ENCODE assay signal across 7 mouse cellular contexts in the genomic region with DNA sequence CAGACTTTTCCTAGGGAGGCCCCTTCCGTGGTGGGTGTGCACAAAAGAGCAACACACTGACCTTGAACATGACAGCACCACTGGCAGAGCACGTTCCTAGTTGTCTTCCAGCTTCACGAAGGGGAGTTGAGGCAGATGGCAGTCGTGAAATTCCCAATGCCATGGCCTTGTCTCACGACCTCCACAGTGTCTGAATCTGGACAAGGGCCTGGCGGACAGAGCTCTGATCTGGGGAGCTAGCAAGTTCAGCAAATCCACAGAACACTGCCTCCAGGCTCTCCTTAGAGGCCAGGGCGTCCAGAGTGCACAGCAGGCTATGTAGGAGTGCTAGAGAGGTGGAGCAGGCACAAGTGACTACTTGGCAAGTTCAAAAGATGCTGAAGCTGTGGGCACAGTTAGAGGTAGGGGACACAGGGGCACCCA. TPM values are rescaled to one million over a fixed set of nuclear protein-coding genes. Genes with fewer than 3 reads are reported as not detected.
DNase-seq lines count a peak whose midpoint lies in the region; ATAC-seq and TF ChIP-seq lines count a peak whose summit lies in the region.

No protein-coding gene starts in this region.

- WGBS in embryonic facial prominence, embryonic 13.5 days: 45% methylated on average over 7 of the region's 7 CpGs
- WGBS in liver, embryonic 12.5 days (ENCODE audit: insufficient replicate concordance): 44% methylated on average over 7 of the region's 7 CpGs

- no peak overlapping the region for H3K4me2 ChIP-seq in embryonic facial prominence, embryonic 13.5 days
- H3K4me2 ChIP-seq in liver, embryonic 12.5 days: no peak overlapping the region

- no peak for DNase-seq in layer of hippocampus, adult 2 months (ENCODE audit: low spot score in 2 of 2)
- DNase-seq in layer of hippocampus, postnatal 36 days: no peak
- DNase-seq in R1 (ENCODE audit: low read depth, low spot score): peak; percentile 59
- DNase-seq in urinary bladder, postnatal 4 days (ENCODE audit: low spot score in 2 of 2): no peak
- no peak for DNase-seq in layer of hippocampus, postnatal 25 days (ENCODE audit: extremely low spot score in 1 of 2, low spot score in 1 of 2)

- no peaks in the 10 kb centered on the region for H3K9me3 ChIP-seq in embryonic facial prominence, embryonic 13.5 days
- no peaks in the 10 kb centered on the region for H3K9me3 ChIP-seq in liver, embryonic 12.5 days (replicated peaks)

- peaks cover 34% of the 10 kb centered on the region for H3K36me3 ChIP-seq in embryonic facial prominence, embryonic 13.5 days
- peaks cover 26% of the 10 kb centered on the region for H3K36me3 ChIP-seq in liver, embryonic 12.5 days

- ATAC-seq in embryonic facial prominence, embryonic 13.5 days (ENCODE audit: insufficient number of reproducible peaks, insufficient read depth, low FRiP score, low TSS enrichment, low read depth): no peak
- ATAC-seq in liver, embryonic 12.5 days: no peak

- peak overlapping the region; percentile 71 for H3K27ac ChIP-seq in layer of hippocampus, adult 2 months
- peak overlapping the region; percentile 55; the same call in 1 of the 2 replicates for H3K27ac ChIP-seq in embryonic facial prominence, embryonic 13.5 days
- peak overlapping the region; percentile 2; the same call in 1 of the 2 replicates for H3K27ac ChIP-seq in liver, embryonic 12.5 days

- no peak overlapping the region for H3K4me3 ChIP-seq in layer of hippocampus, adult 2 months
- H3K4me3 ChIP-seq in embryonic facial prominence, embryonic 13.5 days: no peak overlapping the region
- H3K4me3 ChIP-seq in liver, embryonic 12.5 days: no peak overlapping the region

- TF ChIP-seq CTCF in layer of hippocampus, adult 2 months (conservative IDR thresholded peaks at IDR 0.05): no peak

- H3K27me3 ChIP-seq in embryonic facial prominence, embryonic 13.5 days: no peaks in the 10 kb centered on the region
- no peaks in the 10 kb centered on the region for H3K27me3 ChIP-seq in liver, embryonic 12.5 days (replicated peaks)

- H3K4me1 ChIP-seq in embryonic facial prominence, embryonic 13.5 days: peaks cover 43% of the 10 kb centered on the region
- H3K4me1 ChIP-seq in liver, embryonic 12.5 days: peaks cover 54% of the 10 kb centered on the region

- 0 out of 2 replicates have a peak overlapping the region, but pooled peaks have one; percentile 16 for H3K9ac ChIP-seq in embryonic facial prominence, embryonic 13.5 days
- no peak overlapping the region for H3K9ac ChIP-seq in liver, embryonic 12.5 days

RNA-seq across cellular contexts. Expression of a gene that starts 5.0 kb away (rescaled TPM):
- total RNA-seq in layer of hippocampus, adult 2 months (2021): 10 to 100 TPM; 29.9 to 37.9 TPM
- total RNA-seq in layer of hippocampus, postnatal 36 days (2021): 10 to 100 TPM; 36.7 to 37.1 TPM
- 48.7 and 52.9 TPM in 2 replicates for polyA plus RNA-seq in embryonic facial prominence, embryonic 13.5 days (2015; fragmentation: Nextera tagmentation; extraction: Ambion mirVana)
- polyA plus RNA-seq in liver, embryonic 12.5 days (2016; fragmentation: Nextera tagmentation; extraction: Ambion mirVana): 22.5 and 23.5 TPM in 2 replicates
- 10 to 100 TPM; 30.3 to 38.9 TPM for total RNA-seq in layer of hippocampus, postnatal 25 days (2021)

RNA-seq across cellular contexts. Expression of a gene that starts 47.5 kb away (rescaled TPM):
- 10 to 100 TPM; 21.4 to 26.5 TPM for total RNA-seq in layer of hippocampus, adult 2 months (2021)
- total RNA-seq in layer of hippocampus, postnatal 36 days (2021): 10 to 100 TPM; 29.3 to 41.6 TPM
- polyA plus RNA-seq in embryonic facial prominence, embryonic 13.5 days (2015; fragmentation: Nextera tagmentation; extraction: Ambion mirVana): 74.7 and 87.3 TPM in 2 replicates
- 61.1 and 68.6 TPM in 2 replicates for polyA plus RNA-seq in liver, embryonic 12.5 days (2016; fragmentation: Nextera tagmentation; extraction: Ambion mirVana)
- 10 to 100 TPM; 18.0 to 28.1 TPM for total RNA-seq in layer of hippocampus, postnatal 25 days (2021)

RNA-seq across cellular contexts. Expression of a gene that starts 47.8 kb away (rescaled TPM):
- 10 to 100 TPM; 10.1 to 13.3 TPM for total RNA-seq in layer of hippocampus, adult 2 months (2021)
- total RNA-seq in layer of hippocampus, postnatal 36 days (2021): 10 to 100 TPM; 13.0 to 16.3 TPM
- 11.2 and 12.2 TPM in 2 replicates for polyA plus RNA-seq in embryonic facial prominence, embryonic 13.5 days (2015; fragmentation: Nextera tagmentation; extraction: Ambion mirVana)
- 6.9 and 7.6 TPM in 2 replicates for polyA plus RNA-seq in liver, embryonic 12.5 days (2016; fragmentation: Nextera tagmentation; extraction: Ambion mirVana)
- 10 to 100 TPM; 12.7 to 16.9 TPM for total RNA-seq in layer of hippocampus, postnatal 25 days (2021)

Comparison
In these comparisons a context has a peak if more than half of its experiments do, and no peak if none do; other contexts are left out.
1. H3K27ac ChIP-seq: peak in every context shown above with its lines; median percentile 71 in layer of hippocampus, adult 2 months; 55 in embryonic facial prominence, embryonic 13.5 days; 2 in liver, embryonic 12.5 days.